Mouse (Mus musculus) intestine, embryonic 14.5 days (tissue): ENCODE measurements around the gene Cnpy3. TPM values are rescaled to one million over a fixed set of nuclear protein-coding genes. Genes with fewer than 3 reads are reported as not detected.

Experiments used
- ATAC-seq: fragments of 200-750 bp; cut with Nextera tagmentation; replicated peaks from 2 replicates; pipeline ENCODE4 v1.8.0; 2017; ENCODE audit warnings: low read depth, moderate number of reproducible peaks, moderate TSS enrichment, moderate library complexity; ENCODE audit not compliant: low FRiP score, low TSS enrichment
- DNase-seq: peaks from one replicate; pipeline ENCODE4 v3.0.0-alpha.2; 2018; ENCODE audit warnings: low spot score
- H3K27ac ChIP-seq: fragments of 300-500 bp; sonication (generic); 2 replicates; pipeline ENCODE4 v1.5.1; 2014; ENCODE audit warnings: low read depth, mild to moderate bottlenecking, control low read depth
- H3K27me3 ChIP-seq: fragments of 300-500 bp; sonication (generic); replicated peaks from 2 replicates; pipeline ENCODE4 v1.6.1; 2014; ENCODE audit warnings: low read length, control low read depth; ENCODE audit not compliant: control insufficient read depth, insufficient read depth
- H3K36me3 ChIP-seq: fragments of 300-500 bp; sonication (generic); 2 replicates; pipeline ENCODE4 v1.6.1; 2014; ENCODE audit warnings: low read length, control low read depth; ENCODE audit not compliant: control insufficient read depth, insufficient read depth
- H3K4me1 ChIP-seq: fragments of 300-500 bp; sonication (generic); replicated peaks from 2 replicates; pipeline ENCODE4 v1.6.1; 2014; ENCODE audit warnings: low read length, control low read depth, mixed read lengths; ENCODE audit not compliant: control insufficient read depth, insufficient read depth
- H3K4me2 ChIP-seq: fragments of 300-500 bp; sonication (generic); 2 replicates; pipeline ENCODE4 v1.6.1; 2014; ENCODE audit warnings: low read length
- H3K4me3 ChIP-seq: fragments of 300-500 bp; sonication (generic); 2 replicates; pipeline ENCODE4 v1.5.1; 2014; ENCODE audit warnings: low read depth, low read length, control low read depth, mixed read lengths
- H3K9ac ChIP-seq: fragments of 300-500 bp; sonication (generic); 2 replicates; pipeline ENCODE4 v1.6.1; 2014; ENCODE audit warnings: mild to moderate bottlenecking, low read length
- H3K9me3 ChIP-seq: fragments of 300-500 bp; sonication (generic); 2 replicates; pipeline ENCODE4 v1.6.1; 2016; ENCODE audit warnings: low read length, control low read depth; ENCODE audit not compliant: control insufficient read depth
- WGBS: fragments of 180-500 bp; shearing (Covaris S2); extraction: QIAGEN DNeasy Blood & Tissue Kit; methylation state at CpG from one replicate; pipeline ENCODE4 v1.1.7; 2014; 5-methylcytosine and 5-hydroxymethylcytosine counted together
- polyA plus RNA-seq: library from polyadenylated mRNA; unstranded; fragments of >200 nt; fragmentation: Nextera tagmentation; extraction: Ambion mirVana; gene quantifications from 2 replicates; pipeline ENCODE4 v1.2.1, GENCODE M21; 2014

Cnpy3 gene
- polyA plus RNA-seq, 1 experiment from 2014 or later, result 69.0 TPM

GRCm38 (mm10) chr17:46782341-46783221 lies 30.6 kb upstream of the Cnpy3 start, which contains the start of gene Rpl7l1:
Gene Rpl7l1 (minus strand): TSS chr17:46782672.
- Histone ChIP-seq H3K4me2 (peak within 1 kb of the TSS; percentile 73), H3K9ac (peak within 1 kb of the TSS; percentile 55), H3K27me3 (no peaks in the 10 kb centered on the region), H3K4me1 (peaks cover 7% of the 10 kb centered on the region; the same call in 1 of the 2 replicates), H3K9me3 (no peaks in the 10 kb centered on the region), H3K4me3 (peak within 1 kb of the TSS; percentile 49), H3K27ac (peak within 1 kb of the TSS; percentile 86), H3K36me3 (peaks cover 33% of the 10 kb centered on the region)
- DNase-seq (peak; percentile 94), ATAC-seq (peak; percentile 93)
- under 1% methylated on average over 44 of the region's 44 CpGs for WGBS

- Histone ChIP-seq H3K27ac (peak overlapping the region; percentile 86), H3K9ac (peak overlapping the region; percentile 55), H3K4me1 (peaks cover 7% of the 10 kb centered on the region; the same call in 1 of the 2 replicates), H3K4me3 (peak overlapping the region; percentile 49), H3K27me3 (no peaks in the 10 kb centered on the region), H3K4me2 (peak overlapping the region; percentile 73), H3K9me3 (no peaks in the 10 kb centered on the region), H3K36me3 (peaks cover 40% of the 10 kb centered on the region)
- ATAC-seq (no peak), DNase-seq (no peak)
- WGBS, result 2% methylated on average over 11 of the region's 11 CpGs
Observed at GRCm38 (mm10) chr17:46781876-46782275, 29.9 kb upstream of the Cnpy3 start.

GRCm38 (mm10) chr17:46776087-46776486 lies 24.1 kb upstream of the Cnpy3 start:
- Histone ChIP-seq H3K9ac (no peak overlapping the region), H3K4me3 (no peak overlapping the region), H3K9me3 (no peaks in the 10 kb centered on the region), H3K4me2 (no peak overlapping the region), H3K27ac (no peak overlapping the region), H3K27me3 (no peaks in the 10 kb centered on the region), H3K36me3 (peaks cover 68% of the 10 kb centered on the region), H3K4me1 (peaks cover 17% of the 10 kb centered on the region)
- 80% methylated on average over 3 of the region's 3 CpGs for WGBS
- no peak for ATAC-seq
- no peak for DNase-seq

GRCm38 (mm10) chr17:46775070-46775469 lies 23.1 kb upstream of the Cnpy3 start:
- 94% methylated on average over 9 of the region's 9 CpGs for WGBS
- no peak for ATAC-seq
- Histone ChIP-seq H3K4me2 (no peak overlapping the region), H3K27ac (no peak overlapping the region), H3K9ac (no peak overlapping the region), H3K36me3 (peaks cover 60% of the 10 kb centered on the region), H3K4me1 (peaks cover 15% of the 10 kb centered on the region), H3K4me3 (no peak overlapping the region), H3K9me3 (no peaks in the 10 kb centered on the region), H3K27me3 (no peaks in the 10 kb centered on the region)
- no peak for DNase-seq

GRCm38 (mm10) chr17:46774131-46774472 lies 22.1 kb upstream of the Cnpy3 start:
- WGBS, result 29% methylated on average over 2 of the region's 2 CpGs

GRCm38 (mm10) chr17:46773278-46774130 lies 21.5 kb upstream of the Cnpy3 start:
- Histone ChIP-seq H3K9me3 (no peaks in the 10 kb centered on the region), H3K27ac (peak overlapping the region; percentile 84), H3K27me3 (no peaks in the 10 kb centered on the region), H3K9ac (peak overlapping the region; percentile 78), H3K4me2 (peak overlapping the region; percentile 73), H3K4me3 (peak overlapping the region; percentile 96), H3K4me1 (peaks cover 15% of the 10 kb centered on the region), H3K36me3 (peaks cover 44% of the 10 kb centered on the region)
- ATAC-seq (peak; percentile 15; the same call in 1 of the 2 replicates), DNase-seq (peak; percentile 64)
- 9% methylated on average over 19 of the region's 20 CpGs for WGBS

More at GRCm38 (mm10) chr17:46774131-46774472, 22.1 kb upstream of the Cnpy3 start:
- Histone ChIP-seq H3K9me3 (no peaks in the 10 kb centered on the region), H3K27me3 (no peaks in the 10 kb centered on the region), H3K4me3 (no peak overlapping the region), H3K4me2 (peak overlapping the region; percentile 73), H3K9ac (no peak overlapping the region), H3K36me3 (peaks cover 50% of the 10 kb centered on the region), H3K4me1 (peaks cover 15% of the 10 kb centered on the region), H3K27ac (no peak overlapping the region)
- DNase-seq, result no peak
- no peak for ATAC-seq

GRCm38 (mm10) chr17:46772404-46773277 lies 20.6 kb upstream of the Cnpy3 start, which contains the start of gene 2310039H08Rik:
Gene 2310039H08Rik (plus strand): TSS chr17:46772635.
- no peaks in the 10 kb centered on the region for H3K9me3 ChIP-seq
- peak; percentile 93 for DNase-seq
- H3K4me3 ChIP-seq, result peak within 1 kb of the TSS; percentile 96
- H3K27ac ChIP-seq, result peak within 1 kb of the TSS; percentile 84
- H3K9ac ChIP-seq, result peak within 1 kb of the TSS; percentile 78
- H3K27me3 ChIP-seq, result no peaks in the 10 kb centered on the region
- peak; percentile 86 for ATAC-seq
- WGBS, result under 1% methylated on average over 50 of the region's 50 CpGs
- peak within 1 kb of the TSS; percentile 73 for H3K4me2 ChIP-seq
- peaks cover 15% of the 10 kb centered on the region for H3K4me1 ChIP-seq
- peaks cover 35% of the 10 kb centered on the region for H3K36me3 ChIP-seq

- H3K36me3 ChIP-seq, result peaks cover 29% of the 10 kb centered on the region
- peak overlapping the region; percentile 78 for H3K9ac ChIP-seq
- H3K4me3 ChIP-seq, result peak overlapping the region; percentile 96
- peak overlapping the region; percentile 73 for H3K4me2 ChIP-seq
- 5% methylated on average over 5 of the region's 5 CpGs for WGBS
- no peaks in the 10 kb centered on the region for H3K9me3 ChIP-seq
- H3K27ac ChIP-seq, result peak overlapping the region; percentile 60
- peaks cover 15% of the 10 kb centered on the region for H3K4me1 ChIP-seq
- DNase-seq, result no peak
- no peaks in the 10 kb centered on the region for H3K27me3 ChIP-seq
- peak; percentile 18; the same call in 1 of the 2 replicates for ATAC-seq
Observed at GRCm38 (mm10) chr17:46772038-46772403, 20.0 kb upstream of the Cnpy3 start.
